Mouse (Mus musculus) kidney, embryonic 16.5 days (tissue): ENCODE data around the gene Rdh8. TPM values are rescaled to one million over a fixed set of nuclear protein-coding genes. Genes with fewer than 3 reads are reported as not detected.

Experiments used
- ATAC-seq: fragments of 200-750 bp; cut with Nextera tagmentation; 2 replicates; pipeline ENCODE4 v1.8.0; 2017; ENCODE audit warnings: moderate TSS enrichment; ENCODE audit not compliant: low FRiP score, low TSS enrichment
- H3K27ac ChIP-seq: fragments of 300-500 bp; sonication (generic); 2 replicates; pipeline ENCODE4 v1.5.1; 2014; ENCODE audit warnings: low read length
- H3K27me3 ChIP-seq: fragments of 300-500 bp; sonication (generic); 2 replicates; pipeline ENCODE4 v1.6.1; 2014; ENCODE audit warnings: low read length, control low read depth, mixed read lengths; ENCODE audit not compliant: insufficient read depth
- H3K36me3 ChIP-seq: fragments of 300-500 bp; sonication (generic); 2 replicates; pipeline ENCODE4 v1.6.1; 2014; ENCODE audit warnings: low read length, control low read depth, mixed read lengths; ENCODE audit not compliant: insufficient read depth
- H3K4me1 ChIP-seq: fragments of 300-500 bp; sonication (generic); 2 replicates; pipeline ENCODE4 v1.6.1; 2014; ENCODE audit warnings: low read length, control low read depth, mixed read lengths; ENCODE audit not compliant: insufficient read depth
- H3K4me2 ChIP-seq: fragments of 300-500 bp; sonication (generic); replicated peaks from 2 replicates; pipeline ENCODE4 v1.6.1; 2014; ENCODE audit warnings: low read depth, low read length
- H3K4me3 ChIP-seq: fragments of 300-500 bp; sonication (generic); 2 replicates; pipeline ENCODE4 v1.5.1; 2014; ENCODE audit warnings: mild to moderate bottlenecking, low read length
- H3K9ac ChIP-seq: fragments of 300-500 bp; sonication (generic); replicated peaks from 2 replicates; pipeline ENCODE4 v1.6.1; 2014; ENCODE audit warnings: low read length
- H3K9me3 ChIP-seq: fragments of 300-500 bp; sonication (generic); 2 replicates; pipeline ENCODE4 v1.6.1; 2016; ENCODE audit warnings: low read length, control low read depth
- WGBS: fragments of 180-500 bp; shearing (Covaris S2); extraction: QIAGEN DNeasy Blood & Tissue Kit; methylation state at CpG from one replicate; pipeline ENCODE4 v1.1.7; 2014; 5-methylcytosine and 5-hydroxymethylcytosine counted together
- polyA plus RNA-seq: library from polyadenylated mRNA; unstranded; fragments of >200 nt; fragmentation: Nextera tagmentation; extraction: Ambion mirVana; gene quantifications from 2 replicates; pipeline ENCODE4 v1.2.1, GENCODE M21; 2015

Gene Rdh8
- polyA plus RNA-seq, 1 experiment from 2014 or later, result not detected

DNA sequence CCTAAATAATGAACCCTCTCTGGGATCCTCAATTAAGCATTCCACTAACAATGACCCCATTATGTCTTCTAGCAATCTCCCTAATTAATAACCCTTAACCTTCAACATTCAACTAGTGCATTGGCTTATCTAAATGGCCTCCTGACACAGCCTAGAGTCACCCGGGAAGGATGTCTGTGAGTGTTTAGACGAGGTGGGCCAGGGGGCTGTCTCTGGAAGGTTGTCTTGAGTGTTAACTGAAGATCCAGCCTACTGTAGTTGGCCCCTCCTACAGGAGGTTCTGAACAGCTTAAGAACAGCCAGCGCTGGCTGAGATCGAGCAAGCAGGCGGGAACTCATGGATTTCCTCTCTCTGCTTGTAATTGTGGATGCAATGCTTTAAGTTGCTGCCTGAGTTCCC lies 12.6 kb upstream of the Rdh8 start:
- Histone ChIP-seq H3K27ac (no peak overlapping the region), H3K4me2 (no peak overlapping the region), H3K4me1 (no peaks in the 10 kb centered on the region), H3K27me3 (no peaks in the 10 kb centered on the region), H3K4me3 (no peak overlapping the region), H3K9ac (no peak overlapping the region), H3K9me3 (0 out of 2 replicates have a peak, but pooled peaks cover 7% of the 10 kb centered on the region), H3K36me3 (no peaks in the 10 kb centered on the region)
- ATAC-seq, result no peak
- 47% methylated on average over 5 of the region's 5 CpGs for WGBS

DNA sequence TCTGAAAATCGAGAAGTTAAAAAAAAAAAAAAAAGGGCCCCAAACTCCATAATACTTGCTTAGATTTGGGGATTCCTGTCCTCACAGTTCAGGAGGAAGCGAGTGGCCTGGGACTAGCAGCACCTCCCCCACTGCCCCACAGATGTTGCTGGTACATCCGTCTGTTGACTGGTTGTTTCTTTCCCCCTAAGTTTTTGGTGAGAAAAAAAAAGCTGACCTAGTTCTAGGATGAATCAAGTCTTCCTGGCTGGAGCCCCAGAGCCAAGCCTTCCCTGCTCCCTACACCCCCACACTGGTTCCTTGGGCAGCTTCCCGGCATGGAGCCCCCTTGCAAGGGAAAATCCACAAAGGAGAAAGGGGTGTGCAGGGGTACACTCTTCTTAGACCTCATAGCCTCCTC lies 8.0 kb upstream of the Rdh8 start:
- Histone ChIP-seq H3K9ac (no peak overlapping the region), H3K4me3 (no peak overlapping the region), H3K4me1 (peaks cover 3% of the 10 kb centered on the region; the same call in 1 of the 2 replicates), H3K27ac (no peak overlapping the region), H3K4me2 (no peak overlapping the region), H3K27me3 (peaks cover 11% of the 10 kb centered on the region; the same call in 1 of the 2 replicates), H3K36me3 (no peaks in the 10 kb centered on the region), H3K9me3 (no peaks in the 10 kb centered on the region)
- ATAC-seq, result no peak
- 49% methylated on average over 4 of the region's 4 CpGs for WGBS

DNA sequence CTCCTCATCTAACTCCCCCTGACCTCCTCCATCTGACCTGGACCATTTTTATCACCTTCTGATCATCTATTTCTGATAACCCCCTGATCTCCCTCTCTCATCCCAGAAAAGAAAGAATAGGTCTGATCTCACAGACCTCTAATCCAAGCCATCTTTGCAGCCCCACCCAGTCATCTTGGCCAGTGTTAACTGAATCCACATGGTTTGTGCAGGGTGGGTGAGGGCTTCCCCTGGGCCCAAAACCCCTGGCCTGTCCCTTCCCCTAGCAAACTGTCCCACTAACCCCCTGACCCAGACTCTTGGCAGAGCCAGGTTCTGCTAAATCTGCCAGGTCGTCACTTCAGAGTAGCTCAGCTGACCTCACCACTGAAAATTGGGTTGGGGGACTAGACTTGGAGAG lies 7.5 kb upstream of the Rdh8 start:
- Histone ChIP-seq H3K9ac (no peak overlapping the region), H3K4me3 (no peak overlapping the region), H3K27me3 (peaks cover 11% of the 10 kb centered on the region; the same call in 1 of the 2 replicates), H3K9me3 (no peaks in the 10 kb centered on the region), H3K36me3 (no peaks in the 10 kb centered on the region), H3K4me1 (peaks cover 3% of the 10 kb centered on the region; the same call in 1 of the 2 replicates), H3K27ac (no peak overlapping the region), H3K4me2 (no peak overlapping the region)
- WGBS, result 53% methylated on average over 1 of the region's 1 CpGs
- no peak for ATAC-seq

DNA sequence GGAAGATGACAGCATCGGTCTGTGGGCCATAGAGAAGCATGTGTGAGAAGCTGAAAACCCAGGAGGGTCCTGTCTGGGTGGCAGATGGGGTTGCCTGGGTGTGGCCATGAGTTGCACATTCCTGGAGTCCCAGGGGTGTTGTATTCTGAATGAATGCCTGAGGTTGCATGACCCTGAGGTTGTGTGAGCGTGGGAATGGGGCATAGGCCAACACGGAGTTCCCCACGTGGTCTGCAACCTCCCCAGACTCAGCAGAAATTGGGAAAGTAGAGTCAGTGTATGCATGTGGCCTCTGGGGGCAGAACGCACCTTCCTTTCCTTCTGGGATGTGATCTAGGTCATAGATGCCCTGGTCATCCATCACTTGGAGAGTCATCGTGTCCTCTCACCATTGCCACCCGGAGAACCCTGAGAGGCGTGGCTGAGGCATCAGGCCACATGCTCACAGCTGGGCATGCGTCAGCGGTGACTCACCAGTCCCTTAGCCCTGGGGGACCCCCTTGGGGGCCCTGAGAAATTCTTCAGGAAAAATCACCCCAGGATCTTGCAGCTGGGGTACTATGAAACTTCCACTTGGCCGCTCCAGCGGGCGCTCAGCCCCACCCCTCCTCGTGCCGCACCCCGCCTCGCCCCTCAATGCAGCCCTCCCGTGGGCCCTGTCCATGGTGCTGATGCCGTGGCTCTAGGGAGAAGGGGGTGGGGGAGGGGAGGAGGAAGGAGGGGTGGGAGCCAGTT lies 5.6 kb upstream of the Rdh8 start:
- no peak overlapping the region for H3K9ac ChIP-seq
- H3K4me3 ChIP-seq, result no peak overlapping the region
- peak; percentile 44; the same call in 1 of the 2 replicates for ATAC-seq
- H3K4me2 ChIP-seq, result peak overlapping the region; percentile 27; the same call in 1 of the 2 replicates
- no peak overlapping the region for H3K27ac ChIP-seq
- H3K36me3 ChIP-seq, result no peaks in the 10 kb centered on the region
- H3K27me3 ChIP-seq, result peaks cover 11% of the 10 kb centered on the region; the same call in 1 of the 2 replicates
- no peaks in the 10 kb centered on the region for H3K9me3 ChIP-seq
- peaks cover 3% of the 10 kb centered on the region; the same call in 1 of the 2 replicates for H3K4me1 ChIP-seq
- WGBS, result 13% methylated on average over 19 of the region's 19 CpGs

DNA sequence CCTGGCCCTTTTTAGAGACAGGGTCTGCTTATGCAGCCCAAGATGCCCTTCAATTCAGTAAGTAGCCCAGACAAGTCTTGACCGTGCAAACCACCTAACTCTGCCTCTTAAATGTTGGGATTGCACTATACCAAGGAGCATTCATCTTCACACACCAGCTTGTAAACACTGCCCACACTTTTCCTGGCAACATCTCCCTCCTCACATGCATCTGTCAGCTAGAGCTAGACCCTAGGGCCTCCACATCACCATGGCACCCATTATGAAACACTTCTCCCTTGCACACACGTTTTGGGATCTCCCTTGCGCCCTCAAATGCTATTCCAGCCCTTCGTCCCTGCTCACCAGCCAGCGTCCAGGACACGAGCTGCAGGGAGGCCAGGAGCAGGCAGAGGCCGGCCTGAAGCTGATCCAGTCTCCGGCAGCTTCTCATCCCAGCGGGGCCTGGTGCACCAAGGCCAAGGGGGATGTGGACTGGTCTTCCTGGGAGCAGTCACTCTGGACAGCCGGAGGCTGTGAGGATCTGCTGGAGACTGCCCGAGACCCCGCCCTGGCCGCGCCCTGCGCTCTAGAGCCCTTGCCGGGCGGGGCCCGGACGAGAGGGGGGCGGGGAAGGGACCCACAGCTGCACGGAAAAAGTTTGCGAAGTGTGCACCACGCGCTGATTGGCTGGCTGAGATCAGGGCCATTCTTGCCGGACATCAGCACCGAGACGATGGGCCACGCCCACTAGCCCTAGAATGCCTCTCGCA lies 3.6 kb upstream of the Rdh8 start, which contains the start of gene Col5a3:
Gene Col5a3, minus strand, starts transcription at position 547 of the 752 bp plus-strand sequence.
- Histone ChIP-seq H3K4me1 (peaks cover 3% of the 10 kb centered on the region; the same call in 1 of the 2 replicates), H3K36me3 (no peaks in the 10 kb centered on the region), H3K4me2 (peak within 1 kb of the TSS; percentile 48), H3K9me3 (no peaks in the 10 kb centered on the region), H3K9ac (no peak within 1 kb of the TSS), H3K27me3 (peaks cover 11% of the 10 kb centered on the region; the same call in 1 of the 2 replicates), H3K4me3 (peak within 1 kb of the TSS; percentile 26), H3K27ac (no peak within 1 kb of the TSS)
- ATAC-seq, result peak; percentile 90
- 4% methylated on average over 29 of the region's 29 CpGs for WGBS

DNA sequence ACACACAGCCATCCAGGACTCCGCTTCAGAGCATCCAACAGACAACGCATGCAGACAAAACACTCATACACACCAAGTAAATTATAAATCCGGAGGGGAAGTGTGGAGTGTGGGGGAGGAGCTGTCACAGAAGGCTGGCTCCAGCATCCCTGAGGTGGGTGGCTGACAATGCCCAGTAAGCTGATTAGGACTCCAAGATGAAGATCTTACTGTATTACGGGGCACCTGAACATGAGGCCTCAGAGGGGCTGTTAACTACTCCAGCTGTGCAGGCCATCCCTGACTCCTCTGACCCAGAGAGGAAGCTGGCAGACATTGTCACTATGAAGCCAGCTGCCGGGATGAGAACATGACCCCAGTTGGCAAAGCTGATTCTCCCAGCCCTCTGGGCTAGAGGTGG lies 1.7 kb downstream of the Rdh8 start:
- Histone ChIP-seq H3K4me3 (no peak overlapping the region), H3K36me3 (no peaks in the 10 kb centered on the region), H3K27me3 (0 out of 2 replicates have a peak, but pooled peaks cover 2% of the 10 kb centered on the region), H3K4me1 (no peaks in the 10 kb centered on the region), H3K9me3 (no peaks in the 10 kb centered on the region), H3K27ac (no peak overlapping the region), H3K9ac (no peak overlapping the region), H3K4me2 (no peak overlapping the region)
- no peak for ATAC-seq
- 49% methylated on average over 5 of the region's 5 CpGs for WGBS

DNA sequence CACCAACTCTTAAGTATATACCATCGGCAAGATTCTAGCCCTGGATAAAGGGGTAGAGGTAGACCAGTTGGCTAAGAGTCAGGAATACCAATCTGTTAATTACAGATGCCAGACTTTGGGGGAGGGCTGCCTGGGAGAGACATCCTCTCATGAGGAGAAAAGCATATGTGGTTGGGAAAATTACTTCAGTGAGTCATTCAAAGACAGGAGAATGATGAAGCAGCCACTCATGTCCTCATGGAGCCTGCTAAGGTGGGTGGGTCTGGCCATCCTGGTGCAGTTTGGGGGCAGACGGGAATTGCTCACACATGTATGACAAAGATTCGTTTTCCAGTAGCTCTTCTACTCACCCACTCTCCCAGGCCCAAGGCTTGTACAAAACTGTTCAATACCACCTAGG lies 4.5 kb downstream of the Rdh8 start:
- H3K9me3 ChIP-seq, result no peaks in the 10 kb centered on the region
- WGBS, result 80% methylated on average over 3 of the region's 3 CpGs
- H3K27ac ChIP-seq, result no peak overlapping the region
- H3K4me1 ChIP-seq, result no peaks in the 10 kb centered on the region
- no peak for ATAC-seq
- no peak overlapping the region for H3K4me3 ChIP-seq
- no peak overlapping the region for H3K9ac ChIP-seq
- no peaks in the 10 kb centered on the region for H3K27me3 ChIP-seq
- no peak overlapping the region for H3K4me2 ChIP-seq
- no peaks in the 10 kb centered on the region for H3K36me3 ChIP-seq

DNA sequence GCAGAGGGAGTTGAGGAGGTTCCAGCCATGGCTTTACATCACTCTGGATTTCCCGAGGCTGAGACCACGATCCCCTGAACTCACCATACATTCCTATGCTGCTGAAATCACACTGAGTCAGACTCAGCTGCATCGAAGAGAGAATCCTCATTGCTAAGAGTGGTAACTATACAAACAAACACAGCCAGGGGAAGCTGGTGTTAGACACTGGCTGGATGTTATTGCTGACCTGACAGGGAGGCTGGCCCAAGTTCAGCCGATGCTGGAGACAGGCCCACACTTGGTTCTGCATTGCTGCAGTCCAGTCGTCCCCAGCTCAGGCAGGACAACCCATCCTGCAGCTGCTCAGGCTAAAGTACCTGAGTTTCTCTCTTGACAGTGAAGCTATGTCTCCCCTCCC lies 7.5 kb downstream of the Rdh8 start:
- H3K9me3 ChIP-seq, result no peaks in the 10 kb centered on the region
- no peaks in the 10 kb centered on the region for H3K36me3 ChIP-seq
- WGBS, result 52% methylated on average over 5 of the region's 5 CpGs
- H3K4me2 ChIP-seq, result no peak overlapping the region
- no peak overlapping the region for H3K27ac ChIP-seq
- 0 out of 2 replicates have a peak, but pooled peaks cover 2% of the 10 kb centered on the region for H3K4me1 ChIP-seq
- no peak overlapping the region for H3K4me3 ChIP-seq
- no peak overlapping the region for H3K9ac ChIP-seq
- ATAC-seq, result no peak
- no peaks in the 10 kb centered on the region for H3K27me3 ChIP-seq

DNA sequence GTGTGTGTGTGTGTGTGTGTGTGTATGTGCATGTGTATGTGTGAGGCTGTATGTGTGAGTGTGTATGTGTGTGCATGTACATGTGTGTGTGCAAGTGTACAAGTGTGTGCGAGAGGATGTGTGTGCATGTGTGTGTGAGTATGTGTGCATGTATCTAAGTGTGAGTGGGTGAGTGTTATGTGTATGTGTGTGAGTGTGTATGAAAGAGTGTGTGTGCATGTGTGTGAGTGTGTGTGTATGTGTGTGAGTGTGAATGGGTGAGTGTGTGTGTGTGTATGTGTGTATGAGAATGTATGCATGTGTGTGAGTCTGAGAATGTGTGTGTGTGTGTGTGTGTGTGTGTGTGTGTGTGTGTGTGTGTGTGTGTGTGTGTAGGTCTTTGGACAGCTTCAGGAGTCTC lies 9.8 kb downstream of the Rdh8 start:
- ATAC-seq, result no peak
- no peaks in the 10 kb centered on the region for H3K36me3 ChIP-seq
- H3K9ac ChIP-seq, result no peak overlapping the region
- WGBS, result 97% methylated on average over 1 of the region's 1 CpGs
- H3K4me3 ChIP-seq, result no peak overlapping the region
- no peak overlapping the region for H3K4me2 ChIP-seq
- H3K27me3 ChIP-seq, result no peaks in the 10 kb centered on the region
- 0 out of 2 replicates have a peak, but pooled peaks cover 2% of the 10 kb centered on the region for H3K4me1 ChIP-seq
- no peak overlapping the region for H3K27ac ChIP-seq
- H3K9me3 ChIP-seq, result no peaks in the 10 kb centered on the region
